Mouse (Mus musculus) lung, adult 2 months (tissue): ENCODE data around the gene Senp5.

Source experiments
- CTCF ChIP-seq: fragments of 200-500 bp; IDR thresholded peaks from 2 replicates; pipeline ENCODE4 v1.5.1; 2011; ENCODE audit warnings: mild to moderate bottlenecking, low read length, control low read depth; ENCODE audit not compliant: insufficient read depth
- POLR2A ChIP-seq: fragments of 200-500 bp; IDR thresholded peaks from 2 replicates; pipeline ENCODE4 v1.6.1; 2011; ENCODE audit warnings: low read depth, mild to moderate bottlenecking, control low read depth, low read length, borderline replicate concordance; ENCODE audit errors: extremely low read depth

DNA sequence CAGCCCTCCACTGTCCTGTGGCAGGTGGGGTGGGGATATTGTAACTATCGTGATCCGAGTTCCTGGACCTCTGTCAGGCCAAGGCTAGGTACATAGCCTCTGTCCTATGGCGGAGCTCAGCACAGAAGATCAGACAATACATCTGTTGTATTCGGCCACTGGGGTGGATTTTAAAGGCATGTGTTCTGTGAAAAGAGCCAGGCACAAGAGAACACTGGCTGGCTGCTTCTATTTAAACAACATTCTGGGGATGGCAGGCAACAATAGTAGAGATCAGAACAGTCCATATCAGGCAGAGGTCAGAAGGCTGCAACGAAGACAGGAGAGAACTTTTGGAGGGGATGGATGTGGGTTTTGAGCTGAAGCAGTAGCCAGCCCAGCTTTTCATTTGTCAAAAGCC lies 70.8 kb downstream of the Senp5 start:
- TF ChIP-seq CTCF (no peak), POLR2A (no peak)
